Comparison of ENCODE assay signal across 8 mouse cellular contexts in genomic region chr5:33335977-33336360, GRCm38 (mm10). TPM values are rescaled to one million over a fixed set of nuclear protein-coding genes. Genes with fewer than 3 reads are reported as not detected.
DNase-seq lines count a peak whose midpoint lies in the region; ATAC-seq and TF ChIP-seq lines count a peak whose summit lies in the region.

No protein-coding gene starts in this region.

- H3K4me3 ChIP-seq in kidney, postnatal 0 days (replicated peaks; ENCODE audit: low read depth, low read length) = peak overlapping the region; percentile 98

- peak; percentile 12 to 37 for DNase-seq in left cerebral cortex, postnatal 25 days (ENCODE audit: low spot score in 2 of 2)
- DNase-seq in left cerebral cortex, adult 9 months (ENCODE audit: low spot score in 2 of 2) = no peak
- peak; percentile 14 for DNase-seq in brain, embryonic 14.5 days (ENCODE audit: low read depth)
- peak; percentile 44 for DNase-seq in kidney, postnatal 0 days (ENCODE audit: low spot score)
- peak; percentile 45 for DNase-seq in lung, postnatal 25 days (ENCODE audit: low spot score)
- DNase-seq in right cerebral cortex, adult 18-20 months = peak; percentile 10
- no peak for DNase-seq in layer of hippocampus, adult 9-11 months

- no peak for TF ChIP-seq POLR2A in brain, embryonic 14.5 days (IDR thresholded peaks at IDR 0.05; ENCODE audit: borderline replicate concordance, extremely low read depth, insufficient read depth, insufficient read length, poor library complexity, severe bottlenecking)

- H3K4me2 ChIP-seq in kidney, postnatal 0 days (ENCODE audit: low read length) = peak overlapping the region; percentile 88

- H3K27ac ChIP-seq in kidney, postnatal 0 days = peak overlapping the region; percentile 92

- WGBS in kidney, postnatal 0 days = under 1% methylated on average over 31 of the region's 31 CpGs

- TF ChIP-seq CTCF in brain, embryonic 14.5 days (IDR thresholded peaks at IDR 0.05; ENCODE audit: borderline replicate concordance, extremely low read depth, insufficient read depth, insufficient read length) = no peak
- no peak for TF ChIP-seq CTCF in kidney, postnatal 0 days (IDR thresholded peaks at IDR 0.05; ENCODE audit: low read depth)

- intact Hi-C loops in left cerebral cortex, postnatal 25 days (cut with DNase I) = loop anchor here (1.0 kb wide), 2 partner anchors 42 to 61 kb away; partner anchors contain the start of gene Uvssa

- H3K36me3 ChIP-seq in kidney, postnatal 0 days (ENCODE audit: insufficient read depth, low read length) = no peaks in the 10 kb centered on the region

- peak; percentile 76 for ATAC-seq in granulocyte monocyte progenitor cell, adult 5-6 weeks (replicated peaks; ENCODE audit: poor library complexity, severe bottlenecking)
- ATAC-seq in kidney, postnatal 0 days (replicated peaks; ENCODE audit: low FRiP score, low read depth) = peak; percentile 11; the same call in 1 of the 2 replicates

- H3K4me1 ChIP-seq in kidney, postnatal 0 days (replicated peaks; ENCODE audit: insufficient read depth, low read length) = peaks cover 10% of the 10 kb centered on the region

- H3K9me3 ChIP-seq in kidney, postnatal 0 days (replicated peaks; ENCODE audit: low read length) = no peaks in the 10 kb centered on the region

- no peaks in the 10 kb centered on the region for H3K27me3 ChIP-seq in kidney, postnatal 0 days (ENCODE audit: insufficient read depth, low read length)

- peak overlapping the region; percentile 96 for H3K9ac ChIP-seq in kidney, postnatal 0 days (ENCODE audit: low read depth, low read length)

RNA-seq across cellular contexts. Expression of gene Maea, which starts 0.7 kb away (rescaled TPM):
- 100 to 1,000 TPM in 1 of 2 experiments, 10 to 100 TPM in 1; 90.8 to 100 TPM for total RNA-seq in left cerebral cortex, postnatal 25 days (2021)
- 171 and 187 TPM in 2 replicates for polyA plus RNA-seq in brain, embryonic 14.5 days (2012; rRNA removed)
- 46.0 and 68.6 TPM in 2 replicates for total RNA-seq in granulocyte monocyte progenitor cell, adult 5-6 weeks (2014; fragmentation: Nextera tagmentation)
- total RNA-seq in granulocyte monocyte progenitor cell, adult 5-6 weeks (2017) = 204 and 205 TPM in 2 replicates
- polyA plus RNA-seq in kidney, postnatal 0 days (2015; fragmentation: Nextera tagmentation; extraction: Ambion mirVana) = 119 and 125 TPM in 2 replicates

RNA-seq across cellular contexts. Expression of gene Uvssa, which starts 42.4 kb away (rescaled TPM):
- 1 to 10 TPM; 4.9 to 5.9 TPM for total RNA-seq in left cerebral cortex, postnatal 25 days (2021)
- 6.6 and 7.5 TPM in 2 replicates for polyA plus RNA-seq in brain, embryonic 14.5 days (2012; rRNA removed)
- 7.0 and 9.5 TPM in 2 replicates for total RNA-seq in granulocyte monocyte progenitor cell, adult 5-6 weeks (2014; fragmentation: Nextera tagmentation)
- total RNA-seq in granulocyte monocyte progenitor cell, adult 5-6 weeks (2017) = 5.8 and 6.6 TPM in 2 replicates
- polyA plus RNA-seq in kidney, postnatal 0 days (2015; fragmentation: Nextera tagmentation; extraction: Ambion mirVana) = 7.7 and 7.8 TPM in 2 replicates

Comparison
In these comparisons a context has a peak if more than half of its experiments do, and no peak if none do; other contexts are left out.
1. DNase-seq: peak in left cerebral cortex, postnatal 25 days (2 of 2), brain, embryonic 14.5 days (single experiment), kidney, postnatal 0 days (single experiment), lung, postnatal 25 days (single experiment) and right cerebral cortex, adult 18-20 months (single experiment); none in left cerebral cortex, adult 9 months (0 of 2) and layer of hippocampus, adult 9-11 months (single experiment).